Mouse (Mus musculus) forebrain, postnatal 0 days (tissue): ENCODE measurements around the gene Auts2. TPM values are rescaled to one million over a fixed set of nuclear protein-coding genes. Genes with fewer than 3 reads are reported as not detected.

Source experiments
- ATAC-seq: fragments of 200-750 bp; cut with Nextera tagmentation; 2 replicates; pipeline ENCODE4 v1.8.0; 2017; ENCODE audit warnings: mild to moderate bottlenecking, moderate library complexity
- DNase-seq: peaks from one replicate; pipeline ENCODE4 v3.0.0-alpha.2; 2015
- H3K27ac ChIP-seq: fragments of 300-500 bp; sonication (generic); 2 replicates; pipeline ENCODE4 v1.5.1; 2014; ENCODE audit warnings: low read depth, mild to moderate bottlenecking, antibody characterized with exemption, low read length, moderate library complexity, mixed read lengths
- H3K27me3 ChIP-seq: fragments of 300-500 bp; sonication (generic); 2 replicates; pipeline ENCODE4 v1.6.1; 2014; ENCODE audit warnings: mild to moderate bottlenecking, low read length, mixed read lengths; ENCODE audit not compliant: insufficient read depth
- H3K36me3 ChIP-seq: fragments of 300-500 bp; sonication (generic); 2 replicates; pipeline ENCODE4 v1.6.1; 2014; ENCODE audit warnings: mild to moderate bottlenecking, moderate library complexity; ENCODE audit not compliant: insufficient read depth
- H3K4me1 ChIP-seq: fragments of 300-500 bp; sonication (generic); 2 replicates; pipeline ENCODE4 v1.6.1; 2014; ENCODE audit warnings: antibody characterized with exemption; ENCODE audit not compliant: insufficient read depth
- H3K4me2 ChIP-seq: fragments of 300-500 bp; sonication (generic); 2 replicates; pipeline ENCODE4 v1.6.1; 2014; ENCODE audit warnings: low read depth, mild to moderate bottlenecking, moderate library complexity
- H3K4me3 ChIP-seq: fragments of 300-500 bp; sonication (generic); 2 replicates; pipeline ENCODE4 v1.5.1; 2014; ENCODE audit warnings: low read depth, low read length, mixed read lengths
- H3K9ac ChIP-seq: fragments of 300-500 bp; sonication (generic); 2 replicates; pipeline ENCODE4 v1.6.1; 2014; ENCODE audit warnings: mild to moderate bottlenecking
- H3K9me3 ChIP-seq: fragments of 300-500 bp; sonication (generic); 2 replicates; pipeline ENCODE4 v1.6.1; 2016; ENCODE audit warnings: low read length
- CTCF ChIP-seq: sonication (generic); IDR thresholded peaks from 2 replicates; pipeline ENCODE4 v1.5.1; 2016; ENCODE audit warnings: antibody characterized with exemption, control low read depth, low read depth
- WGBS: fragments of 180-500 bp; shearing (Covaris S2); extraction: QIAGEN DNeasy Blood & Tissue Kit; methylation state at CpG from one replicate; pipeline ENCODE4 v1.1.7; 2014; 5-methylcytosine and 5-hydroxymethylcytosine counted together
- polyA plus RNA-seq: library from polyadenylated mRNA; unstranded; fragments of >200 nt; fragmentation: Nextera tagmentation; extraction: Ambion mirVana; gene quantifications from 2 replicates; pipeline ENCODE4 v1.2.1, GENCODE M21; 2015
- total RNA-seq: library from RNA; depleted of rRNA; stranded (reverse); fragments of >200 nt; gene quantifications from 2 replicates; pipeline ENCODE4 v1.2.3, GENCODE M21; 2014

Auts2 gene
- total and polyA plus RNA-seq, 2 experiments from 2014 or later, result 40.9 to 66.2 TPM

DNA sequence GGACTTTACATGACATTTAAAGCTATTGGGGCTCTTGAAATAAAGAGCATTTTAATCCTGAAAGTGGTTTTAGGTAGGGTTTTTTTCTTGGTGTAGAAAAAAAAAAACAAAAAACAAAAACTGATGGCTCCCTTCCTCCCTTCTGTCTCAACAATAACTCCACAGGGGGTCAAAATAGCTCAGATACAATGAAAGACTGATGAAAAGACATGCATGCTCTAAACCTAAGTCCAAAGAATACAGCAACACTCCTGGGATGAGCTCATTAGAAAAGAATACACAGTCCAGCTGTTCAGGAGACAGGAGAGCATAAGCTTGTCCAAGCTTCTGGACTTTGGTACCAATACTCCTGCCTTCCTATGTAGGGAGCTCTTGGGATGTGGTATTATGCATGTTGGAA lies 764.0 kb downstream of the Auts2 start:
- Histone ChIP-seq H3K27me3 (no peaks in the 10 kb centered on the region), H3K27ac (no peak overlapping the region), H3K4me2 (no peak overlapping the region), H3K4me3 (no peak overlapping the region), H3K36me3 (no peaks in the 10 kb centered on the region), H3K9me3 (no peaks in the 10 kb centered on the region), H3K4me1 (peaks cover 9% of the 10 kb centered on the region; the same call in 1 of the 2 replicates), H3K9ac (no peak overlapping the region)
- TF ChIP-seq CTCF, result no peak
- DNase-seq (no peak), ATAC-seq (no peak)

DNA sequence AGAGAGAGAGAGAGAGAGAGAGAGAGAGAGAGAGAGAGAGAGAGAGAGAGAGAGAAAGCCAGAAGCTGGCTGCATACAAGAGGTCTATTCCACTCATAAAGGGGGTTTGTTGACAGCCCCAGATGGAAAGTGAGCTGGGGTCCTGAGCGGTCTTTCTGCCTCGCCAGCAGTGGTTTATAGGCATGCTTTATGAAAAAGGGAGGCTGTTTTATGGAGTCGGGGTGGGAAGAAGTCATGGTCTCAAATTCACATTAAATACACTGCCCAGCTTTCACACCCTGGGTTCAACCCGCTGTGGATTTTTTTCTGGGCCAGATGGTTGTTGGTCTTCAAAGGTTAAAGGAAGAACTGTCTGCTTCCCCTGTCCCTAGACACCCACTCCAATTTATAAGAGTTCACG lies 767.5 kb downstream of the Auts2 start:
- no peak overlapping the region for H3K27ac ChIP-seq
- no peak overlapping the region for H3K9ac ChIP-seq
- ATAC-seq, result peak; percentile 40; the same call in 1 of the 2 replicates
- H3K36me3 ChIP-seq, result no peaks in the 10 kb centered on the region
- H3K4me3 ChIP-seq, result no peak overlapping the region
- WGBS, result 35% methylated on average over 5 of the region's 5 CpGs
- no peaks in the 10 kb centered on the region for H3K9me3 ChIP-seq
- no peak overlapping the region for H3K4me2 ChIP-seq
- TF ChIP-seq CTCF, result no peak
- DNase-seq, result no peak
- H3K4me1 ChIP-seq, result peaks cover 9% of the 10 kb centered on the region; the same call in 1 of the 2 replicates
- H3K27me3 ChIP-seq, result no peaks in the 10 kb centered on the region

DNA sequence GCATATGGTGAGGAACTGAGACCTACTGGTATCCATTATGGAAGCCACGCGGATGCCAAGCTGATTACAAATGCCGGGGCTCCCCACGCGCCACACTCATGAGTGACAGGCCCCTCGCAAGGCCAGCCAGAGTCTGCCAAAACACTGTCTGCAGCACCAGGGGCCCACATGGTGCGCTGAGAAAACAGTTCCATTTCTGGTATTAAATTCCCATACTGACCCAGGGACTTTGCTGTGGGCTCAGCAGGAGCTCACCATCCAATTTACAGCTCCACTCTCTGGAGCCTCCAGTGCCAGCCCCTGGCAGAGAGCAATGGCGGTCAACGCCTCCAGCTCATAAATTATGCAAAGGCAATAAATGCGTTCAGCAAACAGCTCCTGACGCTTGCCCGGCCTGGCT lies 767.9 kb downstream of the Auts2 start:
- ATAC-seq (peak; percentile 86), DNase-seq (peak; percentile 80)
- no peaks in the 10 kb centered on the region for H3K36me3 ChIP-seq
- no peak overlapping the region for H3K27ac ChIP-seq
- H3K4me2 ChIP-seq, result 0 out of 2 replicates have a peak overlapping the region, but pooled peaks have one; percentile 3
- no peak overlapping the region for H3K9ac ChIP-seq
- TF ChIP-seq CTCF, result no peak
- H3K9me3 ChIP-seq, result no peaks in the 10 kb centered on the region
- no peak overlapping the region for H3K4me3 ChIP-seq
- 14% methylated on average over 12 of the region's 12 CpGs for WGBS
- H3K27me3 ChIP-seq, result no peaks in the 10 kb centered on the region
- H3K4me1 ChIP-seq, result peaks cover 9% of the 10 kb centered on the region; the same call in 1 of the 2 replicates

DNA sequence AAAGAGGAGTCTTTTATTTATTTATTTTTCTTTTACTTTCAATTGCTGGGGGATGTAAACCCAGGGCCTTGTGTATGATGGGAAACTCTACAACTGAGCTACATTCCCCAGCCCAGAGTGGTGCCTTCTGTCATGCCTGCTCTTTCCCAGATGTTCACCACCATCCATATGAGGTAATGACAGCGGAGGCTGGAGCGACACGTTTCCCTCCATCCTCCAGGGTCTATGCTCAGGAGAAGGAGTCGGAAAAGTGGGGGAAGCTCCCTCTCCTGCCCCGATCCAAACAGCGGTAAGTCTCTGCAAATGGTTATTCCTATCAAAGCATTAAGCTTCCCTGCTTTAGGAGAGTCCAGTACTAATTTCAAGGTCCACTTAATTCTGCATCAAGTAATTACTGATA lies 768.4 kb downstream of the Auts2 start:
- Histone ChIP-seq H3K9me3 (no peaks in the 10 kb centered on the region), H3K27ac (no peak overlapping the region), H3K4me3 (no peak overlapping the region), H3K4me2 (0 out of 2 replicates have a peak overlapping the region, but pooled peaks have one; percentile 3), H3K36me3 (no peaks in the 10 kb centered on the region), H3K27me3 (no peaks in the 10 kb centered on the region), H3K4me1 (peaks cover 9% of the 10 kb centered on the region; the same call in 1 of the 2 replicates), H3K9ac (no peak overlapping the region)
- WGBS, result 64% methylated on average over 6 of the region's 6 CpGs
- ATAC-seq (peak; percentile 30; the same call in 1 of the 2 replicates), DNase-seq (no peak)
- no peak for TF ChIP-seq CTCF

DNA sequence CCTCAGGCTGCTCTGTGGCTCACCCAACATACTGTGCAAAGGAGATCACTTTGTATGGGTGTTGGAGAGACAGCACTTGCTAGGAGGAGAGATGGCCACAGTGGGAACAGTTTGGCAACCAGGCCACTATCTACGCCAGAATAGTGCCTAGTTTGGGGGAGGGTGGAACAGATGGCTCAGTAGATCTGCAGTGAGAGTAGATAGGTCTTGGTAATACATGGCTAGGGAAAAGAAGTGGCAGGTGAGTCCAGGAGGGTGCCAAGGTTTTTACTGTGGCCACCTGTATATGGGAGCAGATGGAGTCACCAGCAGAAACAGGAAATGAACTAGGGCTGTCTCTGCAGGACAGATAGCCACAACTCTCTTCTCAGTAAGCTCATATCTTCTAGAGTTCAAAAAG lies 770.5 kb downstream of the Auts2 start:
- no peaks in the 10 kb centered on the region for H3K9me3 ChIP-seq
- no peak for ATAC-seq
- H3K4me1 ChIP-seq, result peaks cover 12% of the 10 kb centered on the region; the same call in 1 of the 2 replicates
- no peaks in the 10 kb centered on the region for H3K27me3 ChIP-seq
- no peak overlapping the region for H3K4me3 ChIP-seq
- 89% methylated on average over 1 of the region's 1 CpGs for WGBS
- TF ChIP-seq CTCF, result no peak
- H3K36me3 ChIP-seq, result no peaks in the 10 kb centered on the region
- H3K9ac ChIP-seq, result no peak overlapping the region
- H3K27ac ChIP-seq, result no peak overlapping the region
- H3K4me2 ChIP-seq, result no peak overlapping the region
- no peak for DNase-seq

DNA sequence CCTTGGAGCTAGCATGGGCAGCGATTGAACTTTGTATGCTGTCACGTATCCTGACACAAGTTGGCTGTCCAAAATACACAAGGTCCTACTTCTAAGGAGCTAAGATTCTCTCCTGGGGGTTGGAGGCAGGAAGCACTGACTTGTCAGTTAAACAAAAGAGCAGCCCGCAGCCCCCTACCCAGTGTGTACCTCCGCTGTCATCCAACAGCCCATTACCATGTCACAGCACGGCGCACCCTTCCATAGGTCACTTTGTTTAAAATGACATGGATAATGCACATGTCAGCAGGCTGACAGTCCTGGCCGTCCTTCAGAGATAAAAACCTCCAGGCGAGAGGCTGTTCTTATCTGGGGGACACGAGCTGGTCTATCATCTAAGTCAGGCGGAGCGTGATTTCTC lies 773.9 kb downstream of the Auts2 start:
- Histone ChIP-seq H3K9me3 (no peaks in the 10 kb centered on the region), H3K4me2 (no peak overlapping the region), H3K27ac (no peak overlapping the region), H3K4me1 (0 out of 2 replicates have a peak, but pooled peaks cover 12% of the 10 kb centered on the region), H3K27me3 (no peaks in the 10 kb centered on the region), H3K36me3 (no peaks in the 10 kb centered on the region), H3K9ac (no peak overlapping the region), H3K4me3 (no peak overlapping the region)
- TF ChIP-seq CTCF, result no peak
- no peak for ATAC-seq
- 59% methylated on average over 11 of the region's 11 CpGs for WGBS
- no peak for DNase-seq

DNA sequence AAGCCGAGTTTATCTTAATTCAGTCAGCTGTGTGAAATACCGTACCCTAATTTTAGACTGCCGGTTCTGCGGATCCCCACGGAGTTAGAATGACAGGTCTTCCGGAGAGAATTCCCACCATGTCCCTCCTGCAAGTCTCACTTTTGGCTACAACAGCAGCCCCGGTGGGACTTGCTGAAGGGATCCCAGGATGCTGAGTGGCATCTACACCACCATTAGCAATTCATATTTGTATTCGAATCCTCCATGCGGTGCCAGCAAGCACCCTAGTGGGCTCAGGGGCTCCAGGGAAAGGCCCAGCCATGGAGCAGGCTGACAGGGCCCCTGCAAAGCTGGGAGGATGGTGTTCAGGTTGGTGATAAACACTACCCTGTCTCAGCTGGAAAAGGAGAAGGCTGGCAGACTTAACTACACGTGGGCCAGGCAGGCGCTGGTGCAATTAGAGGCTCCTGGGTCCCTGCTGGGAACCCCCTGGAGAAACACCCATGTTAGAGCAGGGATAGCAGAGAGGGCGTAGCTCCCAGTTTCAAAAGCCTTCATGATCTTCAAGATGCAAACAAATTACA lies 775.4 kb downstream of the Auts2 start:
- 44% methylated on average over 12 of the region's 12 CpGs for WGBS
- Histone ChIP-seq H3K36me3 (no peaks in the 10 kb centered on the region), H3K27me3 (no peaks in the 10 kb centered on the region), H3K9me3 (no peaks in the 10 kb centered on the region), H3K4me3 (no peak overlapping the region), H3K9ac (no peak overlapping the region), H3K4me2 (0 out of 2 replicates have a peak overlapping the region, but pooled peaks have one; percentile 1), H3K4me1 (0 out of 2 replicates have a peak, but pooled peaks cover 12% of the 10 kb centered on the region), H3K27ac (no peak overlapping the region)
- DNase-seq (peak; percentile 39), ATAC-seq (peak; percentile 34; the same call in 1 of the 2 replicates)
- TF ChIP-seq CTCF, result no peak
